Mouse (Mus musculus): ENCODE results near the gene Iqcc.

DNA sequence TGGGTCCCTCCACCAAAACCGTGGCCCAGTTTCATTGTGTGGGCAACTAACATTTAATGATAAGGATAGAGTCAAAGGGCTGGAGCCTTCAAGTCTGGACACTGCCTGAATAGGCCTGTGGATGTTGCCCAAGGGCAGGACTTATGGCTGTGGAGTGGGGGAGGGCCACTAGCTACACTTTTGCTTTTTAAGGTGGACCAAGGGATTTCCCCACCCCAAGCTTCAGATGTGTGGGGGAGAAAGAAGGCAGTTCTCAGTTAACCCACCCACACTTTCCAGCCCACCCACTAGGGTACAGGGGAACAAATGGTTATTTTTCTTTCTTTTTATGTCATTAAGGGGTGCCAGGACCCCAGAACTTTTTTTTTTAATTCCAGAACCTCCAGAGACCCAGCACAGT is 34.5 kb downstream of the Iqcc start:
- no peak for TF ChIP-seq CTCF (conservative IDR thresholded peaks at IDR 0.05; ENCODE audit: insufficient read depth, insufficient read length, low read depth, low read length)
- no peak for TF ChIP-seq POLR2A (IDR thresholded peaks at IDR 0.05; ENCODE audit: low read depth, low read length)
